Mouse (Mus musculus): ENCODE data around the gene Atp6v0e2.
A peak's percentile ranks its signal among the peaks of the same experiment; 100 is the strongest.

The Atp6v0e2 gene

GRCm38 (mm10) chr6:48540721-48541120, 3.3 kb downstream of the Atp6v0e2 start:
- DNase-seq, result no peak

GRCm38 (mm10) chr6:48541560-48542450, 4.4 kb downstream of the Atp6v0e2 start:
- DNase-seq, result peak; percentile 49

GRCm38 (mm10) chr6:48542631-48543030, 5.2 kb downstream of the Atp6v0e2 start:
- no peak for DNase-seq

- no peak for DNase-seq
Observed at GRCm38 (mm10) chr6:48545251-48545650, 7.8 kb downstream of the Atp6v0e2 start.

GRCm38 (mm10) chr6:48546271-48546670, 8.9 kb downstream of the Atp6v0e2 start:
- DNase-seq, result peak; percentile 8

- DNase-seq, result no peak
Observed at GRCm38 (mm10) chr6:48546858-48547257, 9.4 kb downstream of the Atp6v0e2 start.

GRCm38 (mm10) chr6:48548314-48548713, 10.9 kb downstream of the Atp6v0e2 start:
- DNase-seq, result no peak

- peak; percentile 39 for DNase-seq
Observed at GRCm38 (mm10) chr6:48552918-48553317, 15.5 kb downstream of the Atp6v0e2 start.

- peak; percentile 38 for DNase-seq
Observed at GRCm38 (mm10) chr6:48553819-48554218, 16.4 kb downstream of the Atp6v0e2 start.

GRCm38 (mm10) chr6:48554280-48555103, 17.1 kb downstream of the Atp6v0e2 start, which contains the start of gene Lrrc61:
Gene Lrrc61, plus strand, starts transcription at chr6:48554796.
- DNase-seq, result peak; percentile 97

- peak; percentile 79 for DNase-seq
Observed at GRCm38 (mm10) chr6:48555104-48555890, 17.9 kb downstream of the Atp6v0e2 start.

GRCm38 (mm10) chr6:48555956-48556355, 18.5 kb downstream of the Atp6v0e2 start:
- peak; percentile 45 for DNase-seq

GRCm38 (mm10) chr6:48565693-48566310, 28.4 kb downstream of the Atp6v0e2 start:
- DNase-seq, result no peak

- DNase-seq, result peak; percentile 68
Observed at GRCm38 (mm10) chr6:48566312-48566711, 28.9 kb downstream of the Atp6v0e2 start.

GRCm38 (mm10) chr6:48568036-48568984, 30.9 kb downstream of the Atp6v0e2 start:
- peak; percentile 70 for DNase-seq

- no peak for DNase-seq
Observed at GRCm38 (mm10) chr6:48569065-48569807, 31.8 kb downstream of the Atp6v0e2 start.

- no peak for DNase-seq
Observed at GRCm38 (mm10) chr6:48572014-48572413, 34.6 kb downstream of the Atp6v0e2 start.

GRCm38 (mm10) chr6:48572572-48573061, 35.2 kb downstream of the Atp6v0e2 start, which contains the start of gene Rarres2:
Gene Rarres2, minus strand, starts transcription at chr6:48572789.
- DNase-seq, result no peak

- DNase-seq, result no peak
Observed at GRCm38 (mm10) chr6:48573280-48573679, 35.9 kb downstream of the Atp6v0e2 start.

- DNase-seq, result no peak
Observed at GRCm38 (mm10) chr6:48573981-48574380, 36.6 kb downstream of the Atp6v0e2 start.

Measured in cerebellum, adult 11-12 months (tissue).